Mouse (Mus musculus): ENCODE results near the gene Bco2. TPM values are rescaled to one million over a fixed set of nuclear protein-coding genes. Genes with fewer than 3 reads are reported as not detected.

Bco2 gene
- polyA plus RNA-seq, 1 experiment, result 5.3 TPM

- H3K4me3 ChIP-seq (ENCODE audit: insufficient read depth, low read depth, low read length), result no peak overlapping the region
- H3K36me3 ChIP-seq (ENCODE audit: control insufficient read depth, insufficient read depth, low read length), result no peaks in the 10 kb centered on the region
- no peak for DNase-seq
- no peak for TF ChIP-seq POLR2A (IDR thresholded peaks at IDR 0.05; ENCODE audit: low read depth, low read length)
- no peak for TF ChIP-seq CTCF (conservative IDR thresholded peaks at IDR 0.05; ENCODE audit: insufficient read depth, insufficient read length, low read depth, low read length)
- H3K4me1 ChIP-seq (ENCODE audit: control insufficient read depth, insufficient read depth, low read length), result no peaks in the 10 kb centered on the region
- 76% methylated on average over 10 of the region's 10 CpGs for WGBS
- no peaks in the 10 kb centered on the region for H3K27me3 ChIP-seq (replicated peaks; ENCODE audit: control insufficient read depth, insufficient read depth, low read length)
- H3K27ac ChIP-seq (ENCODE audit: insufficient read depth, low read depth, low read length), result no peak overlapping the region
Observed at GRCm38 (mm10) chr9:50569599-50570525, 14.9 kb upstream of the Bco2 start.

- TF ChIP-seq POLR2A (IDR thresholded peaks at IDR 0.05; ENCODE audit: low read depth, low read length), result no peak
- TF ChIP-seq CTCF (conservative IDR thresholded peaks at IDR 0.05; ENCODE audit: insufficient read depth, insufficient read length, low read depth, low read length), result no peak
- no peak for DNase-seq
- Histone ChIP-seq H3K4me1 (ENCODE audit: control insufficient read depth, insufficient read depth, low read length) (no peaks in the 10 kb centered on the region), H3K4me3 (ENCODE audit: insufficient read depth, low read depth, low read length) (no peak overlapping the region), H3K36me3 (ENCODE audit: control insufficient read depth, insufficient read depth, low read length) (no peaks in the 10 kb centered on the region), H3K27me3 (replicated peaks; ENCODE audit: control insufficient read depth, insufficient read depth, low read length) (no peaks in the 10 kb centered on the region), H3K27ac (ENCODE audit: insufficient read depth, low read depth, low read length) (no peak overlapping the region)
- whole genome bisulfite sequencing, result 89% methylated on average over 2 of the region's 2 CpGs
Observed at GRCm38 (mm10) chr9:50567881-50568280, 12.9 kb upstream of the Bco2 start.

GRCm38 (mm10) chr9:50567372-50567771 is 12.4 kb upstream of the Bco2 start:
- Histone ChIP-seq H3K27me3 (replicated peaks; ENCODE audit: control insufficient read depth, insufficient read depth, low read length) (no peaks in the 10 kb centered on the region), H3K36me3 (ENCODE audit: control insufficient read depth, insufficient read depth, low read length) (no peaks in the 10 kb centered on the region), H3K4me1 (ENCODE audit: control insufficient read depth, insufficient read depth, low read length) (no peaks in the 10 kb centered on the region), H3K27ac (ENCODE audit: insufficient read depth, low read depth, low read length) (no peak overlapping the region), H3K4me3 (ENCODE audit: insufficient read depth, low read depth, low read length) (no peak overlapping the region)
- WGBS, result 84% methylated on average over 4 of the region's 4 CpGs
- TF ChIP-seq POLR2A (IDR thresholded peaks at IDR 0.05; ENCODE audit: low read depth, low read length), result no peak
- DNase-seq, result no peak

- Histone ChIP-seq H3K4me1 (ENCODE audit: control insufficient read depth, insufficient read depth, low read length) (no peaks in the 10 kb centered on the region), H3K27ac (ENCODE audit: insufficient read depth, low read depth, low read length) (no peak overlapping the region), H3K27me3 (replicated peaks; ENCODE audit: control insufficient read depth, insufficient read depth, low read length) (no peaks in the 10 kb centered on the region), H3K4me3 (ENCODE audit: insufficient read depth, low read depth, low read length) (no peak overlapping the region), H3K36me3 (ENCODE audit: control insufficient read depth, insufficient read depth, low read length) (no peaks in the 10 kb centered on the region)
- WGBS, result 86% methylated on average over 4 of the region's 4 CpGs
- TF ChIP-seq POLR2A (IDR thresholded peaks at IDR 0.05; ENCODE audit: low read depth, low read length) (no peak), CTCF (conservative IDR thresholded peaks at IDR 0.05; ENCODE audit: insufficient read depth, insufficient read length, low read depth, low read length) (no peak)
- no peak for DNase-seq
Observed at GRCm38 (mm10) chr9:50565940-50566339, 11.0 kb upstream of the Bco2 start.

- TF ChIP-seq CTCF (conservative IDR thresholded peaks at IDR 0.05; ENCODE audit: insufficient read depth, insufficient read length, low read depth, low read length) (no peak), POLR2A (IDR thresholded peaks at IDR 0.05; ENCODE audit: low read depth, low read length) (no peak)
- no peaks in the 10 kb centered on the region for H3K36me3 ChIP-seq (ENCODE audit: control insufficient read depth, insufficient read depth, low read length)
- H3K27ac ChIP-seq (ENCODE audit: insufficient read depth, low read depth, low read length), result no peak overlapping the region
- WGBS, result 79% methylated on average over 7 of the region's 7 CpGs
- no peak overlapping the region for H3K4me3 ChIP-seq (ENCODE audit: insufficient read depth, low read depth, low read length)
- no peaks in the 10 kb centered on the region for H3K27me3 ChIP-seq (replicated peaks; ENCODE audit: control insufficient read depth, insufficient read depth, low read length)
- DNase-seq, result no peak
- H3K4me1 ChIP-seq (ENCODE audit: control insufficient read depth, insufficient read depth, low read length), result no peaks in the 10 kb centered on the region
Observed at GRCm38 (mm10) chr9:50565173-50565572, 10.2 kb upstream of the Bco2 start.

- Histone ChIP-seq H3K27me3 (replicated peaks; ENCODE audit: control insufficient read depth, insufficient read depth, low read length) (no peaks in the 10 kb centered on the region), H3K4me1 (ENCODE audit: control insufficient read depth, insufficient read depth, low read length) (no peaks in the 10 kb centered on the region), H3K27ac (ENCODE audit: insufficient read depth, low read depth, low read length) (no peak overlapping the region), H3K4me3 (ENCODE audit: insufficient read depth, low read depth, low read length) (no peak overlapping the region), H3K36me3 (ENCODE audit: control insufficient read depth, insufficient read depth, low read length) (no peaks in the 10 kb centered on the region)
- 64% methylated on average over 2 of the region's 2 CpGs for WGBS
- no peak for TF ChIP-seq POLR2A (IDR thresholded peaks at IDR 0.05; ENCODE audit: low read depth, low read length)
- TF ChIP-seq CTCF (conservative IDR thresholded peaks at IDR 0.05; ENCODE audit: insufficient read depth, insufficient read length, low read depth, low read length), result no peak
- DNase-seq, result no peak
Observed at GRCm38 (mm10) chr9:50561918-50562360, 7.0 kb upstream of the Bco2 start.

GRCm38 (mm10) chr9:50561145-50561917 is 6.3 kb upstream of the Bco2 start, which contains the start of gene Tex12:
TSS of gene Tex12 (minus strand) at chr9:50561325.
- H3K4me1 ChIP-seq (ENCODE audit: control insufficient read depth, insufficient read depth, low read length), result no peaks in the 10 kb centered on the region
- H3K36me3 ChIP-seq (ENCODE audit: control insufficient read depth, insufficient read depth, low read length), result no peaks in the 10 kb centered on the region
- peak; percentile 40 for DNase-seq
- H3K27me3 ChIP-seq (replicated peaks; ENCODE audit: control insufficient read depth, insufficient read depth, low read length), result no peaks in the 10 kb centered on the region
- TF ChIP-seq POLR2A (IDR thresholded peaks at IDR 0.05; ENCODE audit: low read depth, low read length) (no peak), CTCF (conservative IDR thresholded peaks at IDR 0.05; ENCODE audit: insufficient read depth, insufficient read length, low read depth, low read length) (no peak)
- H3K27ac ChIP-seq (ENCODE audit: insufficient read depth, low read depth, low read length), result no peak within 1 kb of the TSS
- WGBS, result 90% methylated on average over 38 of the region's 38 CpGs
- H3K4me3 ChIP-seq (ENCODE audit: insufficient read depth, low read depth, low read length), result no peak within 1 kb of the TSS
